Mouse (Mus musculus) liver, adult 2 months (tissue): ENCODE data around the gene Esp38. TPM values are rescaled to one million over a fixed set of nuclear protein-coding genes. Genes with fewer than 3 reads are reported as not detected.
"Not testable (repeated sequence)": the region's sequence is repeated elsewhere in the genome, so short reads cannot be mapped to it uniquely, and the experiment has no call there.

Experiments used
- DNase-seq: peaks from one replicate; pipeline ENCODE4 v3.0.0-alpha.2; 2011; ENCODE audit warnings: low read depth, low spot score; ENCODE audit errors: extremely low read depth
- H3K27ac ChIP-seq: fragments of 200-500 bp; replicated peaks from 2 replicates; pipeline ENCODE4 v1.5.1; 2012; ENCODE audit warnings: low read depth, mild to moderate bottlenecking, control low read depth, inconsistent platforms, low read length; ENCODE audit not compliant: insufficient read depth
- H3K27me3 ChIP-seq: fragments of 200-500 bp; 2 replicates; pipeline ENCODE4 v1.6.1; 2012; ENCODE audit warnings: mild to moderate bottlenecking, moderate library complexity, low read length, inconsistent platforms; ENCODE audit not compliant: control insufficient read depth, insufficient read depth
- H3K36me3 ChIP-seq: fragments of 200-500 bp; 2 replicates; pipeline ENCODE4 v1.6.1; 2012; ENCODE audit warnings: low read length, inconsistent platforms; ENCODE audit not compliant: control insufficient read depth, insufficient read depth
- H3K4me1 ChIP-seq: fragments of 200-500 bp; 2 replicates; pipeline ENCODE4 v1.6.1; 2011; ENCODE audit warnings: low read length; ENCODE audit not compliant: control insufficient read depth, insufficient read depth
- H3K4me3 ChIP-seq: fragments of 200-500 bp; 2 replicates; pipeline ENCODE4 v1.5.1; 2011; ENCODE audit warnings: low read depth, mild to moderate bottlenecking, control low read depth, low read length, moderate library complexity; ENCODE audit not compliant: insufficient read depth
- H3K79me2 ChIP-seq: fragments of 200-500 bp; 2 replicates; pipeline ENCODE4 v1.6.1; 2012; ENCODE audit warnings: inconsistent platforms, mild to moderate bottlenecking, low read length, moderate library complexity; ENCODE audit not compliant: control insufficient read depth, insufficient read depth
- H3K9ac ChIP-seq: fragments of 200-500 bp; 2 replicates; pipeline ENCODE4 v1.6.1; 2012; ENCODE audit warnings: low read depth, mild to moderate bottlenecking, control low read depth, inconsistent platforms, low read length
- CTCF ChIP-seq: fragments of 200-500 bp; IDR thresholded peaks from 2 replicates; pipeline ENCODE4 v1.5.1; 2011; ENCODE audit warnings: low read depth, low read length, control low read depth
- POLR2A ChIP-seq: fragments of 200-500 bp; IDR thresholded peaks from 2 replicates; pipeline ENCODE4 v1.6.1; 2011; ENCODE audit warnings: low read length, control low read depth; ENCODE audit not compliant: insufficient read depth; ENCODE audit errors: extremely low read depth
- WGBS: fragments of 180-500 bp; shearing (Covaris S2); methylation state at CpG from one replicate; pipeline ENCODE4 v1.1.7; 2018; 5-methylcytosine and 5-hydroxymethylcytosine counted together
- polyA plus RNA-seq: library from polyadenylated mRNA; depleted of rRNA; stranded (reverse); fragments of >200 nt; gene quantifications from 2 replicates; pipeline ENCODE4 v1.2.3, GENCODE M21; 2012; rRNA removed
- total RNA-seq: library from RNA; depleted of rRNA; stranded (reverse); fragments of >200 nt; gene quantifications from 2 replicates; pipeline ENCODE4 v1.2.3, GENCODE M21; 2014; rRNA removed

Gene Esp38
- total RNA-seq (not detected in 2 replicates), polyA plus RNA-seq (not detected in 2 replicates)

GRCm38 (mm10) chr17:39950220-39950619 is at the start of gene Esp38:
TSS of gene Esp38 (plus strand) at chr17:39950520.
- Histone ChIP-seq H3K79me2 (no peaks in the 10 kb centered on the region), H3K9ac (no peak within 1 kb of the TSS), H3K27me3 (no peaks in the 10 kb centered on the region), H3K4me1 (no peaks in the 10 kb centered on the region), H3K4me3 (no peak within 1 kb of the TSS), H3K27ac (no peak within 1 kb of the TSS), H3K36me3 (no peaks in the 10 kb centered on the region)
- DNase-seq, result no peak
- TF ChIP-seq CTCF, result no peak
- TF ChIP-seq POLR2A, result no peak
- WGBS, result 57% methylated on average over 3 of the region's 3 CpGs

- H3K27me3 ChIP-seq, H3K4me3 ChIP-seq, H3K9ac ChIP-seq, DNase-seq, H3K27ac ChIP-seq, H3K36me3 ChIP-seq, H3K4me1 ChIP-seq, H3K79me2 ChIP-seq: not testable (repeated sequence)
- WGBS, result 51% methylated on average over 8 of the region's 8 CpGs
Measured at GRCm38 (mm10) chr17:39902928-39903545, 47.3 kb upstream of the Esp38 start.

Other genes starting within 250 kb of the Esp38 start
- not detected in 2 replicates for gene AC192777.2, start 144.9 kb downstream of the Esp38 start, total RNA-seq
- gene AC192777.2, start 144.9 kb downstream of the Esp38 start, polyA plus RNA-seq, result not detected in 2 replicates